Mouse (Mus musculus) limb, embryonic 14.5 days (tissue): ENCODE measurements around the gene Rexo4. TPM values are rescaled to one million over a fixed set of nuclear protein-coding genes. Genes with fewer than 3 reads are reported as not detected.
A peak's percentile ranks its signal among the peaks of the same experiment; 100 is the strongest.

ENCODE experiments used
- ATAC-seq: fragments of 200-750 bp; cut with Nextera tagmentation; 2 replicates; pipeline ENCODE4 v1.8.0; 2017; ENCODE audit warnings: low read depth, moderate number of reproducible peaks, moderate TSS enrichment; ENCODE audit not compliant: low FRiP score
- DNase-seq: peaks from one replicate; pipeline ENCODE4 v3.0.0-alpha.2; 2015; ENCODE audit warnings: low spot score
- H3K27ac ChIP-seq: fragments of 300-500 bp; sonication (generic); replicated peaks from 2 replicates; pipeline ENCODE4 v1.5.1; 2014; ENCODE audit warnings: low read depth, mild to moderate bottlenecking, low read length, moderate library complexity, mixed read lengths
- H3K27me3 ChIP-seq: fragments of 300-500 bp; sonication (generic); 2 replicates; pipeline ENCODE4 v1.6.1; 2014; ENCODE audit warnings: low read length, mixed read lengths; ENCODE audit not compliant: control insufficient read depth, insufficient read depth
- H3K36me3 ChIP-seq: fragments of 300-500 bp; sonication (generic); 2 replicates; pipeline ENCODE4 v1.6.1; 2014; ENCODE audit warnings: mild to moderate bottlenecking, low read length, moderate library complexity, mixed read lengths; ENCODE audit not compliant: control insufficient read depth, insufficient read depth
- H3K4me1 ChIP-seq: fragments of 300-500 bp; sonication (generic); 2 replicates; pipeline ENCODE4 v1.6.1; 2014; ENCODE audit warnings: antibody characterized with exemption, low read length, mixed read lengths; ENCODE audit not compliant: control insufficient read depth, insufficient read depth
- H3K4me2 ChIP-seq: fragments of 300-500 bp; sonication (generic); replicated peaks from 2 replicates; pipeline ENCODE4 v1.6.1; 2014; ENCODE audit warnings: low read depth, mild to moderate bottlenecking, low read length, moderate library complexity; ENCODE audit not compliant: severe bottlenecking
- H3K4me3 ChIP-seq: fragments of 300-500 bp; sonication (generic); replicated peaks from 2 replicates; pipeline ENCODE4 v1.5.1; 2014; ENCODE audit warnings: low read length
- H3K9ac ChIP-seq: fragments of 300-500 bp; sonication (generic); 2 replicates; pipeline ENCODE4 v1.6.1; 2014; ENCODE audit warnings: mild to moderate bottlenecking, low read depth, low read length, moderate library complexity; ENCODE audit not compliant: severe bottlenecking
- H3K9me3 ChIP-seq: fragments of 300-500 bp; sonication (generic); 2 replicates; pipeline ENCODE4 v1.6.1; 2016; ENCODE audit warnings: low read length; ENCODE audit not compliant: control insufficient read depth
- POLR2A ChIP-seq: fragments of 200-500 bp; IDR thresholded peaks from 2 replicates; pipeline ENCODE4 v1.8.0; 2012; ENCODE audit warnings: inconsistent platforms, mild to moderate bottlenecking, moderate library complexity, borderline replicate concordance; ENCODE audit not compliant: insufficient read depth, insufficient read length; ENCODE audit errors: extremely low read depth
- WGBS: fragments of 180-500 bp; shearing (Covaris S2); extraction: QIAGEN DNeasy Blood & Tissue Kit; methylation state at CpG from one replicate; pipeline ENCODE4 v1.1.7; 2014; 5-methylcytosine and 5-hydroxymethylcytosine counted together
- polyA plus RNA-seq, 2 experiments: library from polyadenylated mRNA; depleted of rRNA in 1 of 2; stranded (reverse) in 1 of 2; unstranded in 1 of 2; fragments of >200 nt; fragmentation: Nextera tagmentation in 1 of 2; extraction: Ambion mirVana in 1 of 2; gene quantifications; 2 replicates each; pipeline versions ENCODE4 v1.2.1 to v1.2.3; 2012 to 2014

The Rexo4 gene
- polyA plus RNA-seq, 2 experiments, result 46.1 to 64.3 TPM

- Histone ChIP-seq H3K9ac (0 out of 2 replicates have a peak within 1 kb of the TSS, but pooled peaks have one; percentile 34), H3K27me3 (no peaks in the 10 kb centered on the region), H3K36me3 (no peaks in the 10 kb centered on the region), H3K4me2 (no peak within 1 kb of the TSS), H3K4me3 (no peak within 1 kb of the TSS), H3K4me1 (no peaks in the 10 kb centered on the region), H3K27ac (no peak within 1 kb of the TSS), H3K9me3 (no peaks in the 10 kb centered on the region)
- no peak for DNase-seq
- 56% methylated on average over 3 of the region's 3 CpGs for WGBS
- no peak for ATAC-seq
- no peak for TF ChIP-seq POLR2A
Observed at GRCm38 (mm10) chr2:26973116-26973515, 8.9 kb upstream of the Rexo4 start, which contains the start of gene Adamts13. Gene Adamts13, plus strand, starts transcription at chr2:26973416.

GRCm38 (mm10) chr2:26967262-26967661 is 3.1 kb upstream of the Rexo4 start:
- peaks cover 10% of the 10 kb centered on the region for H3K4me1 ChIP-seq
- TF ChIP-seq POLR2A, result no peak

GRCm38 (mm10) chr2:26964724-26965370 is 661 bp upstream of the Rexo4 start:
- ATAC-seq, result no peak
- peak overlapping the region; percentile 57 for H3K4me3 ChIP-seq
- no peaks in the 10 kb centered on the region for H3K9me3 ChIP-seq
- H3K27ac ChIP-seq, result peak overlapping the region; percentile 98
- TF ChIP-seq POLR2A, result no peak
- WGBS, result 17% methylated on average over 14 of the region's 14 CpGs
- H3K27me3 ChIP-seq, result no peaks in the 10 kb centered on the region
- peaks cover 23% of the 10 kb centered on the region for H3K36me3 ChIP-seq
- no peak for DNase-seq
- peaks cover 10% of the 10 kb centered on the region for H3K4me1 ChIP-seq
- peak overlapping the region; percentile 59 for H3K4me2 ChIP-seq
- H3K9ac ChIP-seq, result peak overlapping the region; percentile 83

More at GRCm38 (mm10) chr2:26967262-26967661, 3.1 kb upstream of the Rexo4 start:
- H3K27me3 ChIP-seq, result no peaks in the 10 kb centered on the region
- 74% methylated on average over 2 of the region's 2 CpGs for WGBS
- H3K4me2 ChIP-seq, result no peak overlapping the region
- H3K9ac ChIP-seq, result no peak overlapping the region
- no peak overlapping the region for H3K4me3 ChIP-seq
- H3K9me3 ChIP-seq, result no peaks in the 10 kb centered on the region
- DNase-seq, result no peak
- H3K27ac ChIP-seq, result no peak overlapping the region
- H3K36me3 ChIP-seq, result peaks cover 4% of the 10 kb centered on the region; the same call in 1 of the 2 replicates
- no peak for ATAC-seq

- DNase-seq, result no peak
- Histone ChIP-seq H3K36me3 (peaks cover 60% of the 10 kb centered on the region), H3K27ac (no peak overlapping the region), H3K4me1 (peaks cover 10% of the 10 kb centered on the region), H3K9me3 (no peaks in the 10 kb centered on the region), H3K9ac (no peak overlapping the region), H3K4me2 (no peak overlapping the region), H3K27me3 (no peaks in the 10 kb centered on the region), H3K4me3 (no peak overlapping the region)
- WGBS, result 80% methylated on average over 4 of the region's 4 CpGs
- TF ChIP-seq POLR2A, result no peak
- no peak for ATAC-seq
Observed at GRCm38 (mm10) chr2:26960756-26961155, 3.4 kb downstream of the Rexo4 start.

GRCm38 (mm10) chr2:26957488-26957859 is 6.7 kb downstream of the Rexo4 start:
- Histone ChIP-seq H3K4me3 (no peak overlapping the region), H3K9ac (no peak overlapping the region), H3K27ac (no peak overlapping the region), H3K9me3 (no peaks in the 10 kb centered on the region), H3K4me1 (no peaks in the 10 kb centered on the region), H3K4me2 (no peak overlapping the region), H3K27me3 (no peaks in the 10 kb centered on the region), H3K36me3 (peaks cover 89% of the 10 kb centered on the region)
- no peak for ATAC-seq
- TF ChIP-seq POLR2A, result no peak
- 82% methylated on average over 2 of the region's 2 CpGs for whole genome bisulfite sequencing
- no peak for DNase-seq
